Mouse (Mus musculus): ENCODE measurements around the gene Gm3336. TPM values are rescaled to one million over a fixed set of nuclear protein-coding genes. Genes with fewer than 3 reads are reported as not detected.
A peak's percentile ranks its signal among the peaks of the same experiment; 100 is the strongest.

The Gm3336 gene
- polyA plus RNA-seq, 2 experiments: 0.04 to 0.11 TPM

- H3K27me3 ChIP-seq (ENCODE audit: control insufficient read depth, insufficient read depth, low read length): no peaks in the 10 kb centered on the region
- ATAC-seq (ENCODE audit: insufficient read depth): no peak
- H3K9me3 ChIP-seq (ENCODE audit: control insufficient read depth, low read length): no peaks in the 10 kb centered on the region
- H3K4me2 ChIP-seq (ENCODE audit: low read depth): peak overlapping the region; percentile 70
- peak overlapping the region; percentile 87 for H3K9ac ChIP-seq (replicated peaks)
- peak overlapping the region; percentile 91 for H3K27ac ChIP-seq
- H3K36me3 ChIP-seq (replicated peaks; ENCODE audit: control insufficient read depth, insufficient read depth, low read depth): no peaks in the 10 kb centered on the region
- H3K4me3 ChIP-seq (ENCODE audit: insufficient read depth in 1 of 2, low read depth in 2 of 2, low read length in 2 of 2): peak overlapping the region; percentile 75 to 84
- peaks cover 26 to 27% of the 10 kb centered on the region in 2 experiments for H3K4me1 ChIP-seq (replicated peaks; ENCODE audit: control insufficient read depth in 2 of 2, insufficient read depth in 2 of 2, low read length in 1 of 2)
- WGBS (ENCODE audit: insufficient replicate concordance): 0% methylated on average over 20 of the region's 20 CpGs
- peak; percentile 72 to 85 (median 78) for DNase-seq (ENCODE audit: low read depth in 3 of 3, low spot score in 3 of 3)
- TF ChIP-seq EP300 (IDR thresholded peaks at IDR 0.05; ENCODE audit: low read depth) (no peak), CTCF (IDR thresholded peaks at IDR 0.05; ENCODE audit: low read depth) (peak; percentile 92)
These were observed 17.8 kb upstream of the Gm3336 start for GRCm38 (mm10) chr8:70700555-70700922.

- H3K4me1 ChIP-seq (replicated peaks; ENCODE audit: control insufficient read depth in 2 of 2, insufficient read depth in 2 of 2, low read length in 1 of 2): peaks cover 19% of the 10 kb centered on the region in 2 experiments
- peak overlapping the region; percentile 87 for H3K9ac ChIP-seq (replicated peaks)
- 54% methylated on average over 10 of the region's 10 CpGs for WGBS (ENCODE audit: insufficient replicate concordance)
- H3K4me2 ChIP-seq (ENCODE audit: low read depth): peak overlapping the region; percentile 70
- TF ChIP-seq CTCF (IDR thresholded peaks at IDR 0.05; ENCODE audit: low read depth) (no peak), EP300 (IDR thresholded peaks at IDR 0.05; ENCODE audit: low read depth) (no peak)
- peak overlapping the region; percentile 91 for H3K27ac ChIP-seq
- DNase-seq (ENCODE audit: low read depth in 3 of 3, low spot score in 3 of 3): peak in 1 of 3 experiments; percentile 41
- no peak for ATAC-seq (ENCODE audit: insufficient read depth)
- H3K4me3 ChIP-seq (ENCODE audit: insufficient read depth in 1 of 2, low read depth in 2 of 2, low read length in 2 of 2): peak overlapping the region in 1 of 2 experiments; percentile 75; a peak in 2 of 4 replicates
- H3K27me3 ChIP-seq (ENCODE audit: control insufficient read depth, insufficient read depth, low read length): no peaks in the 10 kb centered on the region
- no peaks in the 10 kb centered on the region for H3K36me3 ChIP-seq (replicated peaks; ENCODE audit: control insufficient read depth, insufficient read depth, low read depth)
- H3K9me3 ChIP-seq (ENCODE audit: control insufficient read depth, low read length): no peaks in the 10 kb centered on the region
These were observed 17.0 kb upstream of the Gm3336 start for GRCm38 (mm10) chr8:70701048-70701981.

DNA sequence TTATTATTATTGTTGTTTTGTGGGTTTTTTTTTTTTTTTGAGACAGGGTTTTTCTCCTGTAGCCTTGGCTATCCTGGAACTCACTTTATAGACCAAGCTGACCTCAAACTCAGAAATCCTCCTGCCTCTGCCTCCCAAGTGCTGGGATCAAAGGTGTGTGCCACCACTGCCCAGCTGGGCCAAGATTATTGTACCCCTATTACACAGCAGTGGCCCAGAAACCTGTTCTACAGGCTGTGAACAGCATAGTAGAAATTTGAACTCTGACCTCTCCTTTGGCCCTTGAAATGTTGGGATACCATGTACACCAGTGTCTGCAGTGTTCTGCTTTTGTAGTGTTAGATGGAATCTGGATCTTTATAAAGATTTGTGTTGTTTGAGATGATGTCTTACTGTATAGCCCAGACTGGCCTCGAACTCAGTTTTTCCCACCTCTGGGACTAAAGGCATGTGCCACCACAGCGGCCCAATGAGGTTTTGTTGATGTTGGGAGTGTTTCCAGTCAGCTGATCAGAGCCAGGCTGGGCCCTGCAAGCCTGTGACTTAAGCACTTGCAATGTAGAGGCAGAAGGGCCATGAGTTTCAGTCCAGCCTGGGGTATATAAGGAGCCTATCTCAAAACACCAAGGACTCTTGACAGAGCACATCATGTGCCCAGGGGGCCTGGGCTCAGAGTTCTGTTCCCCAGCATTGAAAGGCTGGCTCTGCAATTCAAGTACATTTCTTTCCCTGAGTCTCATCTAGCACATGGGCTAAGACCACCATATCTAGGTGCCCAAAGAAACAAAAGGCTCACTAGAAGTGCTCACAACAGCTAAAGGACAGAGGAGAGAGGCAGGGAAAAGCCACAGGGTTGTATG lies 16.1 kb upstream of the Gm3336 start:
- no peaks in the 10 kb centered on the region for H3K27me3 ChIP-seq (ENCODE audit: control insufficient read depth, insufficient read depth, low read length)
- no peak overlapping the region for H3K4me3 ChIP-seq (ENCODE audit: insufficient read depth in 1 of 2, low read depth in 2 of 2, low read length in 2 of 2)
- H3K27ac ChIP-seq: no peak overlapping the region
- no peak overlapping the region for H3K9ac ChIP-seq (replicated peaks)
- 75% methylated on average over 2 of the region's 2 CpGs for WGBS (ENCODE audit: insufficient replicate concordance)
- no peaks in the 10 kb centered on the region for H3K9me3 ChIP-seq (ENCODE audit: control insufficient read depth, low read length)
- H3K4me1 ChIP-seq (replicated peaks; ENCODE audit: control insufficient read depth in 2 of 2, insufficient read depth in 2 of 2, low read length in 1 of 2): peaks cover 12 to 13% of the 10 kb centered on the region in 2 experiments
- DNase-seq (ENCODE audit: low read depth in 3 of 3, low spot score in 3 of 3) (no peak), ATAC-seq (ENCODE audit: insufficient read depth) (no peak)
- no peak overlapping the region for H3K4me2 ChIP-seq (ENCODE audit: low read depth)
- no peak for TF ChIP-seq EP300 (IDR thresholded peaks at IDR 0.05; ENCODE audit: low read depth)
- TF ChIP-seq CTCF (IDR thresholded peaks at IDR 0.05; ENCODE audit: low read depth): no peak
- H3K36me3 ChIP-seq (replicated peaks; ENCODE audit: control insufficient read depth, insufficient read depth, low read depth): no peaks in the 10 kb centered on the region

GRCm38 (mm10) chr8:70702842-70703182 lies 15.5 kb upstream of the Gm3336 start:
- H3K9ac ChIP-seq (replicated peaks): no peak overlapping the region
- ATAC-seq (ENCODE audit: insufficient read depth) (no peak), DNase-seq (ENCODE audit: low read depth in 3 of 3, low spot score in 3 of 3) (no peak)
- no peak overlapping the region for H3K27ac ChIP-seq
- H3K4me3 ChIP-seq (ENCODE audit: insufficient read depth in 1 of 2, low read depth in 2 of 2, low read length in 2 of 2): no peak overlapping the region
- no peak overlapping the region for H3K4me2 ChIP-seq (ENCODE audit: low read depth)
- peaks cover 6 to 9% of the 10 kb centered on the region in 2 experiments for H3K4me1 ChIP-seq (replicated peaks; ENCODE audit: control insufficient read depth in 2 of 2, insufficient read depth in 2 of 2, low read length in 1 of 2)
- no peaks in the 10 kb centered on the region for H3K27me3 ChIP-seq (ENCODE audit: control insufficient read depth, insufficient read depth, low read length)
- no peak for TF ChIP-seq EP300 (IDR thresholded peaks at IDR 0.05; ENCODE audit: low read depth)
- TF ChIP-seq CTCF (IDR thresholded peaks at IDR 0.05; ENCODE audit: low read depth): no peak
- H3K36me3 ChIP-seq (replicated peaks; ENCODE audit: control insufficient read depth, insufficient read depth, low read depth): no peaks in the 10 kb centered on the region
- 72% methylated on average over 3 of the region's 3 CpGs for WGBS (ENCODE audit: insufficient replicate concordance)
- no peaks in the 10 kb centered on the region for H3K9me3 ChIP-seq (ENCODE audit: control insufficient read depth, low read length)

- no peak within 1 kb of the TSS for H3K4me2 ChIP-seq (ENCODE audit: low read depth)
- DNase-seq (ENCODE audit: low read depth in 3 of 3, low spot score in 3 of 3): no peak
- no peaks in the 10 kb centered on the region for H3K9me3 ChIP-seq (ENCODE audit: control insufficient read depth, low read length)
- WGBS (ENCODE audit: insufficient replicate concordance): 83% methylated on average over 3 of the region's 3 CpGs
- no peaks in the 10 kb centered on the region for H3K27me3 ChIP-seq (ENCODE audit: control insufficient read depth, insufficient read depth, low read length)
- H3K36me3 ChIP-seq (replicated peaks; ENCODE audit: control insufficient read depth, insufficient read depth, low read depth): no peaks in the 10 kb centered on the region
- no peak for ATAC-seq (ENCODE audit: insufficient read depth)
- H3K4me3 ChIP-seq (ENCODE audit: insufficient read depth in 1 of 2, low read depth in 2 of 2, low read length in 2 of 2): no peak within 1 kb of the TSS
- H3K27ac ChIP-seq: no peak within 1 kb of the TSS
- H3K9ac ChIP-seq (replicated peaks): no peak within 1 kb of the TSS
- no peak for TF ChIP-seq CTCF (IDR thresholded peaks at IDR 0.05; ENCODE audit: low read depth)
- no peak for TF ChIP-seq EP300 (IDR thresholded peaks at IDR 0.05; ENCODE audit: low read depth)
- peaks cover 2 to 4% of the 10 kb centered on the region in 2 experiments; a peak in 1 of 4 replicates for H3K4me1 ChIP-seq (replicated peaks; ENCODE audit: control insufficient read depth in 2 of 2, insufficient read depth in 2 of 2, low read length in 1 of 2)
These were observed 15.1 kb upstream of the Gm3336 start, which contains the start of gene Iqcn for GRCm38 (mm10) chr8:70703287-70703686. Iqcn (plus strand) TSS chr8:70703457.
